9 mouse cellular contexts compared by ENCODE assay signal in genomic region chr7:114281671-114282070, GRCm38 (mm10). TPM values are rescaled to one million over a fixed set of nuclear protein-coding genes. Genes with fewer than 3 reads are reported as not detected.
DNase-seq lines count a peak whose midpoint lies in the region; ATAC-seq and TF ChIP-seq lines count a peak whose summit lies in the region.
"Had no signal": no experiment of that assay in that cellular context is flagged by ENCODE, and none has a peak within 500 bp of the region (broad histone marks: within the 10 kb centered on the region; RNA-seq: fewer than 3 reads in every experiment).

No protein-coding gene starts in this region.

- no peak for TF ChIP-seq EP300 in stomach, postnatal 0 days (optimal IDR thresholded peaks at IDR 0.05)

- H3K9me3 ChIP-seq in stomach, postnatal 0 days (ENCODE audit: control insufficient read depth, low read length) = no peaks in the 10 kb centered on the region
- H3K9me3 ChIP-seq: neural tube, embryonic 12.5 days had no signal

- no peak overlapping the region for H3K27ac ChIP-seq in left cerebral cortex, adult 2 months
- H3K27ac ChIP-seq in liver, adult 2 months (replicated peaks; ENCODE audit: insufficient read depth, low read depth, low read length) = no peak overlapping the region
- no peak overlapping the region for H3K27ac ChIP-seq in stomach, postnatal 0 days (replicated peaks)
- H3K27ac ChIP-seq: neural tube, embryonic 12.5 days had no signal

- H3K4me1 ChIP-seq in liver, adult 2 months (ENCODE audit: control insufficient read depth, insufficient read depth, low read length) = no peaks in the 10 kb centered on the region
- no peaks in the 10 kb centered on the region for H3K4me1 ChIP-seq in stomach, postnatal 0 days (replicated peaks; ENCODE audit: control insufficient read depth, insufficient read depth)
- H3K4me1 ChIP-seq: neural tube, embryonic 12.5 days had no signal

- ATAC-seq in stomach, postnatal 0 days (ENCODE audit: low FRiP score, low TSS enrichment) = 0 out of 2 replicates have a peak, but pooled peaks have one; percentile 54

- no peaks in the 10 kb centered on the region for H3K79me2 ChIP-seq in liver, adult 2 months (ENCODE audit: control insufficient read depth, insufficient read depth, low read length)

- no peaks in the 10 kb centered on the region for H3K36me3 ChIP-seq in liver, adult 2 months (ENCODE audit: control insufficient read depth, insufficient read depth, low read length)
- no peaks in the 10 kb centered on the region for H3K36me3 ChIP-seq in stomach, postnatal 0 days (ENCODE audit: control insufficient read depth, insufficient read depth, low read length)
- H3K36me3 ChIP-seq: neural tube, embryonic 12.5 days had no signal

- intact Hi-C loops in left cerebral cortex, adult 2 months (cut with DNase I) = loop anchor here (1.0 to 10.0 kb wide), 3 partner anchors 135 to 533 kb away; partner anchors contain the start of gene Calca
- intact Hi-C loops in left cerebral cortex, postnatal 36 days (cut with DNase I) = loop anchor here (10.0 kb wide), 1 partner anchor 213 kb away; no protein-coding TSS in a partner anchor

- 67% methylated on average over 3 of the region's 3 CpGs for WGBS in liver, adult 2 months
- 56% methylated on average over 3 of the region's 3 CpGs for WGBS in stomach, postnatal 0 days

- DNase-seq in adrenal gland, postnatal 25 days = peak; percentile 6
- DNase-seq in adrenal gland, adult 8-10 months = no peak
- DNase-seq in left cerebral cortex, adult 2 months (ENCODE audit: extremely low spot score in 1 of 2, low spot score in 2 of 2) = no peak
- DNase-seq in left cerebral cortex, postnatal 36 days (ENCODE audit: low spot score in 2 of 2) = no peak
- peak; percentile 71 for DNase-seq in embryo, embryonic 10.5 days (ENCODE audit: low spot score)
- DNase-seq in liver, adult 2 months (ENCODE audit: extremely low read depth, low read depth, low spot score) = peak; percentile 60
- peak; percentile 45 for DNase-seq in stomach, postnatal 0 days (ENCODE audit: low spot score)
- DNase-seq in frontal cortex, postnatal 14 days (ENCODE audit: low spot score in 2 of 2) = no peak

- no peak overlapping the region for H3K9ac ChIP-seq in liver, adult 2 months (ENCODE audit: low read depth, low read length)
- H3K9ac ChIP-seq in stomach, postnatal 0 days (ENCODE audit: low read length) = no peak overlapping the region
- H3K9ac ChIP-seq: neural tube, embryonic 12.5 days had no signal

- no peaks in the 10 kb centered on the region for H3K27me3 ChIP-seq in liver, adult 2 months (ENCODE audit: control insufficient read depth, insufficient read depth, low read length)
- H3K27me3 ChIP-seq in stomach, postnatal 0 days (ENCODE audit: control insufficient read depth, insufficient read depth, low read length) = no peaks in the 10 kb centered on the region
- H3K27me3 ChIP-seq: neural tube, embryonic 12.5 days had no signal

- H3K4me2 ChIP-seq in stomach, postnatal 0 days (replicated peaks; ENCODE audit: low read depth) = no peak overlapping the region
- H3K4me2 ChIP-seq: neural tube, embryonic 12.5 days had no signal

- no peak for TF ChIP-seq POLR2A in liver, adult 2 months (IDR thresholded peaks at IDR 0.05; ENCODE audit: extremely low read depth, insufficient read depth, low read length)

- peak; percentile 65 for TF ChIP-seq CTCF in left cerebral cortex, adult 2 months (IDR thresholded peaks at IDR 0.05)
- TF ChIP-seq CTCF in liver, adult 2 months (IDR thresholded peaks at IDR 0.05; ENCODE audit: low read depth, low read length) = peak; percentile 21; the same call in 1 of the 2 replicates
- TF ChIP-seq CTCF in stomach, postnatal 0 days (IDR thresholded peaks at IDR 0.05; ENCODE audit: low read depth) = peak; percentile 73

- H3K4me3 ChIP-seq in left cerebral cortex, adult 2 months = no peak overlapping the region
- H3K4me3 ChIP-seq in liver, adult 2 months (ENCODE audit: insufficient read depth, low read depth, low read length) = no peak overlapping the region
- no peak overlapping the region for H3K4me3 ChIP-seq in stomach, postnatal 0 days (ENCODE audit: low read depth, low read length)
- H3K4me3 ChIP-seq: neural tube, embryonic 12.5 days had no signal

RNA-seq across cellular contexts. Expression of gene Psma1, which starts 5.8 kb away (rescaled TPM):
- total RNA-seq in adrenal gland, postnatal 25 days (2021) = 166 and 174 TPM in 2 replicates
- 100 to 1,000 TPM; 141 to 160 (median 152) TPM for total RNA-seq in adrenal gland, adult 8-10 months (2022)
- 100 to 1,000 TPM in 1 of 2 experiments, 10 to 100 TPM in 1; 98.8 to 103 TPM for total RNA-seq in left cerebral cortex, adult 2 months (2021)
- total RNA-seq in left cerebral cortex, postnatal 36 days (2021) = 100 to 1,000 TPM; 103 to 108 TPM
- total RNA-seq in liver, adult 2 months (2014; rRNA removed) = 189 and 194 TPM in 2 replicates
- polyA plus RNA-seq in liver, adult 2 months (2012; rRNA removed) = 88.9 and 96.5 TPM in 2 replicates
- 242 and 249 TPM in 2 replicates for polyA plus RNA-seq in stomach, postnatal 0 days (2015; fragmentation: Nextera tagmentation; extraction: Ambion mirVana)

RNA-seq across cellular contexts. Expression of gene Copb1, which starts 27.2 kb away (rescaled TPM):
- total RNA-seq in adrenal gland, postnatal 25 days (2021) = 115 and 133 TPM in 2 replicates
- 100 to 1,000 TPM; 115 to 138 (median 117) TPM for total RNA-seq in adrenal gland, adult 8-10 months (2022)
- 10 to 100 TPM; 52.5 to 60.5 TPM for total RNA-seq in left cerebral cortex, adult 2 months (2021)
- 10 to 100 TPM; 52.5 to 62.7 TPM for total RNA-seq in left cerebral cortex, postnatal 36 days (2021)
- 79.1 and 82.7 TPM in 2 replicates for total RNA-seq in liver, adult 2 months (2014; rRNA removed)
- polyA plus RNA-seq in liver, adult 2 months (2012; rRNA removed) = 20.3 and 20.9 TPM in 2 replicates
- 82.6 and 83.7 TPM in 2 replicates for polyA plus RNA-seq in stomach, postnatal 0 days (2015; fragmentation: Nextera tagmentation; extraction: Ambion mirVana)

Comparison
In these comparisons a context has a peak if more than half of its experiments do, and no peak if none do; other contexts are left out.
1. DNase-seq: peak in adrenal gland, postnatal 25 days (single experiment), embryo, embryonic 10.5 days (single experiment), liver, adult 2 months (single experiment) and stomach, postnatal 0 days (single experiment); none in adrenal gland, adult 8-10 months (single experiment), left cerebral cortex, adult 2 months (0 of 2), left cerebral cortex, postnatal 36 days (0 of 2) and frontal cortex, postnatal 14 days (0 of 2).
2. CTCF ChIP-seq: peak in every context shown above with its lines; median percentile 73 in stomach, postnatal 0 days; 65 in left cerebral cortex, adult 2 months; 21 in liver, adult 2 months.